Mouse (Mus musculus): ENCODE results near the gene Ppil3.

The Ppil3 gene

DNA sequence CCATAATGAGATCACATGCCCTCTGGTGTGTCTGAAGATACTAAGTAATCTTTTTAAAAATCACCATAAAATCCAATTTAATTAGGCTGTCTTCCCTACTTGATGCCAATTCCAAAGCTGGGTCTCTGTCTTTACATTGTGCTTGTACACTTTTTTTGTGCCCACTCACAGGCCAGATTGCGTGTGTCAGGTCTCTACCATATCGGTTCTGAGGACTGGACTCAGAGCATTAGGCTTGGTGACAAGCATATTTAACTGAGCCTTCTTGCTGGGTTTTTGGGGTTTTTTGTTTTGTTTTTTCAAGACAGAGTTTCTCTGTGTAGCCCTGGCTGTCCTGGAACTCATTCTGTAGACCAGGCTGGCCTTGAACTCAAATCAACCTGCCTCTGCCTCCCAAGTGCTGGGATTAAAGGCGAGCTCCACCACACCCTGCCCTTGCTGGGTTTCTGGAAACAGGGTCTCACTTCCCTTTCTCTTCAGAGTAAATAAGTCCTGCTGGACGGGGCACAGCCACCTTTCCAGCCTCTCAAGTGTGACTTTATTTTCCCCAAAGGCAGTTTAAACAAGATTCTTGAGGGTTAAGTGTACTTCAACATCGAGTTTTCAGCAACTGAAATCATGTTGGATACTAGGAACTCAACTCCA, 35.6 kb downstream of the Ppil3 start:
- peak; percentile 31 for DNase-seq (ENCODE audit: low spot score)

DNA sequence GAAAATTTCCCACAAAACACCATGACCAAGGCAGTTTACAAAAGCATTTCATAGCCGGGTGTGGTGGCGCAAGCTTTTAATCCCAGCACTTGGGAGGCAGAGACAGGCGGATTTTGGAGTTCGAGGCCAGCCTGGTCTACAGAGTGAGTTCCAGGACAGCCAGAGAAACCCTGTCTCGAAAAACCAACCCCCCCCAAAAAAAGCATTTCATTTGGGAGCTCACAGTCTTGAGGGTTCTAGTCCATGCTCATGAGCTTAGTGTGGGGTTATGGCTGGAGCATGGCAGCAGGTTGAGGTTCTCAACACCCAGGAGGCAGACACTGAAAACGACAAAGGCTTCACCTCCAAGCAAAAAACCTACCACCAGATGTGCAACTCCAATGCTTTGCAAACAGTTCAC, 37.1 kb downstream of the Ppil3 start:
- DNase-seq (ENCODE audit: low spot score) = no peak

DNA sequence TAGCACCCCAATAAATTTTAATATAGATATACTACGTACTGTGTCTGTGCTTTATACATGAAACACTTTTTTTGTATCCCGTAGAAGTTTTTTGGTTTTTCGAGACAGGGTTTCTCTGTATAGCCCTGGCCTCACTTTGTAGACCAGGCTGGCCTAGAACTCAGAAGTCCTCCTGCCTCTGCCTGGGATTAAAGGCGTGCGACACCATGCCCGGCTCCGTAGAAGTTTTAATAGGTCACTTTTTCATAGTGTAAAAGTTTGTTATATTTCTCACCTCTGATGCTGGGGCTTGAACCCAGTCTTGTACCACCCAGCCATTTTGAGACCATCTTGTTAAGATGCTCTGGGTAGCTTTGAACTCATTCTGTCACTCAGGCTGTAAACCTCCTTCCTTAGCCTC, 38.0 kb downstream of the Ppil3 start:
- DNase-seq (ENCODE audit: low spot score) = no peak

DNA sequence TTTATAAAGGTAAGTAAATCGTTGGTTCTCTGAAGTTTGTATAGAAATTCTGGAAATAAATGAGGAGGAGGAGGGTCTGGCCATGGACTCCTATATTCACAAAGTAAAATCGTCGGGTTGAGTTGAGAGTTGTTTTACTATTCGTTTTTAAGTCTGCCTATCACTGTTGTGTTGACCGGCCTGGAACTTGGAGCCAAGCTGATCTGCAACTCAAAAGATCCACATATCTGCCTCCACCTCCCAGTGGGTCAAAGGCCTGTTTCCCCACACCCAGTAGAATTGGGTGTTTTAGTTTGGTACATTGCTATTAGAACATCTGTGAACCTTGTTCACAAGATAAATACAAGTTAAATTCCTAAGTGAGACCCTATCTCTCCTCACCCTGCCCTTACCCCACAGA, 41.5 kb downstream of the Ppil3 start:
- no peak for DNase-seq (ENCODE audit: low spot score)

DNA sequence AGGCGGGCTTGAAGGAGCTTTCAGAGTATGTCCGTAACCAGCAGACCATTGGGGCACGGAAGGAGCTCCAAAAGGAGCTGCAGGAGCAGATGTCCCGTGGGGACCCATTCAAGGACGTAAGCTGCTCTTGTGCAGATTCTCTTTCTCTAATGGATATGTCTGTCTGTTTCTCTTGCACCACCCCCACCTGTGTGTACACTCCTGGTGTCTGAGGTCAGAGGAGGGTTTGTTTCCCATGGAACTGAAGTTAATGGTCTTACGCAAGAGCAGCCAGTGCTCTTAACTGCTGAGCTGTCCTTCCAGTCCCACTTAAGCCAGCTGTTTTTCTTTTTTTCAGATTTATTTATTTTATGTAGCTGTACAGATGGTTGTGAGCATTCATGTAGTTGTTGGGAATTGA, 43.9 kb downstream of the Ppil3 start:
- no peak for DNase-seq (ENCODE audit: low spot score)

DNA sequence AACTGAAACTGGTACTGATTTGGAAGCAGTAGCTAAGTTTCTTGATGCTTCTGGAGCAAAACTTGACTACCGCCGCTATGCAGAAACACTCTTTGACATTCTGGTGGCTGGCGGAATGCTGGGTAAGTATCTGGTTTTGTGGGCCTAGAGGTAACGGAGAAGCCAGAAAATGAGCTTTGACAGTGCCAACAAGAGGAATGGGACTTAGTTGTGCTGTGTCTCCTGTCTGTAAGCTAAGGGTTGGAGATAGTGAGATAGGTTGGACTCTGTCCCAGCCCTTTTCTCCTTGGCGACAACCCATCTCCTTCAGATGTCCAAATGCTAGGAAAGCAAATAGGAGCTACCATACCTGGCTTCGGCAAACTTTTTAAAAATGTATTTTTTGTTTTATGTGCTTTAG, 47.6 kb downstream of the Ppil3 start:
- DNase-seq (ENCODE audit: low spot score) = no peak

DNA sequence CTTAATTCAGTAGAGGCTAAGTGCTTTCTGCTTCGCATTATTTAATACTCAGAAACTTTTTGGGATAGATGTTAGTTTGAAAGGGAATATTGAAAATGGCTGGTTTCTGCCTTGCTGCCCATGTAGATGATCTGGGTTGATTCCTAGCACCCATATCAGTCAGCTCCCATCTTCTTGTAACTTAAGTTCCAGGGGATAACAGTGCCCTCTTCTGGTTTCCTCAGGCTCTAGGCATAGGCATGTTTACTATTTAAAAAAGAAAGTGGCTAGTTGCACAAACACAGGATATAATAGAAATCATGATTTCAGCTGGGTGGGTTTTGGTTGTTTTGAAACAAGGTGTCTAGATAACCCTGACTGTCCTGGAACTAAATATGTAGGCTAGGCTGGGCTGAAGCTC, 49.1 kb downstream of the Ppil3 start:
- DNase-seq (ENCODE audit: low spot score) = no peak

DNA sequence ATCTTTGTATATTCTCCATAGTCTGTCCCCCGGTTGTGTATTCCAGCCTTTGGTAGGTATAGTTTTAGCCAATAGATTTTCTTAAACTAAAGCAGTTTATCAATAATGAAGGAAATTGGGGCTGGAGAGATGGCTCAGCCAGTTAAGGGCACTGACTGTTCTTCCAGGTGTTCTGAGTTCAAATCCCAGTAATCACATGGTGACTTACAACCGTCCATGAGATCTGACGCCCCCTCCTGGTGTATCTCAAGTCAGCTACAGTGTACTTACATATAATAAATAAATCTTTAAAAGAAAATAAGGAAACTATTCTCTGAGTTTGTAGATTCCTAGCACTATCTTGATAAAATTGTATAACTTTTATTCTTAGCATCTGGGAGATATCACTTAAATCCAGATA, 49.9 kb downstream of the Ppil3 start:
- no peak for DNase-seq (ENCODE audit: low spot score)

DNA sequence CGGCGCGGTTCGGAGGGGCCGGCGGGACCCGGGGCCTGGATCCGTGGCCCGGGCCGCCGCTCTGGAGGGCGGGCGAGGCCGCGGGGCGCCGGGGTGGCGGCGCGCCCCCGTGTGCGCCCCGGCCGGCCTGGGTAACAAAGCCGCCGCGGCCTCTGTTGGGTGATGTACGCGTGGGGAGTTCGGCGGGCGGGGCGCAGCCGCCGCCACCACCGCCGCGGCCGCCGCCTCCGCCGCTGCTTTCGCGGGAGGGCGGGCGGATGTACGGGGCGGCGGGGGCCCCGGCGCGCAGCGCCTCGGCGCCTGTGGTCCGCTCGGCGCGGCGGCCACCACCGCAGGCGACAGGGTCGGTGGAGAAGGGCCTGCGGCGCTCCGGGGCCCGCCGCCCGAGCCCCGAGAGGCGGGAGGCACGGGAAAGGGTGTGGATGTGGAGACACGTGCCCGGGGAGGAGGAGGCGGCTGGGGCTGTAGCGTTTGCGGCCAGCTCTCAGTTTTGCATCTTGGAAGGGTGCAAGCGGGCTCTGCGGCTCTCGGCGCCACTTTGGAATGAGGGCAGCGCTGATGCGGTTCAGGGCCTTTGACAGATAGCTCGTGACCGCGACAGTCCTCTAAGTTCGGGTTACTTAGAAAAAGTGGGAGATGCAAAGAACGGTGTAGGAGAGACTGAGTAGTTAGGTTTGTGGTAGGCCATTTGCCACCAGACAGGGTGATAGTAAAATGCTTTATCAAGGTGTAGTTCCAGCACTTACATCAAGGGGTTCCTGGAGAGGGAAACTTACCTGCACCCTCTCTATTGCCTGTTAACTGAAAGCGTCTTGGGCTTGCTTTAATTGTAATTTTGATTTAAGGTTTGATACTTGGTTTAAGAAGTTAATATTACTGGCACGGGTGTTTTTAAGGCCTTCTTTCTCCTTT, 51.7 kb downstream of the Ppil3 start:
- peak; percentile 65 for DNase-seq (ENCODE audit: low spot score)

DNA sequence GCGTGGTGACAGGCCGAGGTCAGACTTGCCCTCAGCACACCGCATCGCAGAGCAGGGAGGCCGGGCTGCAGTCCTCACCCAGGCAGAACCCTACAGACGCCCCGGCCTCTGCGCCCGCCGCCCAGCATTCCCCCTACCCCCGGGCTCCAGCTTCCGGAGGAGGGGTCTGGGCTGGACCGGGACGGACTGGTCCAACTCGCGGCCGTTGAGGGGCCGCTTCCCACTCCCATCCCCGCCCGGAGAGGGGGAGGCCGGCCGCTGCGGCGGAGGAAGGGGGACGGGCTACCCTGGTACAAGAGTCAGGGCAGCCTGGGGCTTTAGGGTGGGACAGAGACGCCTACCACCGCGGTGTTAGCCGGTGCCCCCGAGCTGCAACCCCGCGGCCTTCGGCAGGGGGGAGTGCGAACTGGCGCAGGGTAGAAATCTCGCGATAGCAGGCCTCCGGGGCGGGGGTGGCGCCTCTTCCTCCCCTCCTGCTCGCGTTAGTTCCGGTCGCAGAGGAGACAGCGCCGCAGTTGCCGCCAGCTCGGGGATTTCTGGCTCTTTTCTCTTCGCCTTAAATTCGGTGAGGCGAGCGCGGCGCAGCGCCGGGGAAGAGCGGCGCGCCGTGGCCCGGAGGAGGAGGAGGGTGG, 52.5 kb downstream of the Ppil3 start, which contains the start of gene Bzw1:
Gene Bzw1, plus strand, starts transcription at position 247 of the 632 bp plus-strand sequence.
- peak; percentile 94 for DNase-seq (ENCODE audit: low spot score)

DNA sequence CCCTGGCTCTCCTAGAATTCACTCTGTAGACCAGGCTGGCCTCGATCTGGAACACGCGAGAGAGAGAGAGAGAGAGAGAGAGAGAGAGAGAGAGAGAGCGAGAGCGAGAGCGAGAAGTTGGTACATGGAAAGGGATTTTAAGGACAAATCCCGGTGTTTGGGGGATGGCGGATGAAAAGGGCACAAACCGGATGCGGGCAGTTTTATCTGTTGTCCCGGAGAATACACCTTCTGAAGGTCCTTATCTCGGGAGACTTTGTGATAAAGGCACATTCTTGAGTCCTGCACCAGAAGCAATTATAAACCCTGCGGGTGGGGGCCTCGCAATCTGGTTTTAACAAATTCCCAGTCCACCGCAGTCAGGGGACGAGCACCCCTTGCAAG, 53.0 kb downstream of the Ppil3 start:
- no peak for DNase-seq (ENCODE audit: low spot score)

DNA sequence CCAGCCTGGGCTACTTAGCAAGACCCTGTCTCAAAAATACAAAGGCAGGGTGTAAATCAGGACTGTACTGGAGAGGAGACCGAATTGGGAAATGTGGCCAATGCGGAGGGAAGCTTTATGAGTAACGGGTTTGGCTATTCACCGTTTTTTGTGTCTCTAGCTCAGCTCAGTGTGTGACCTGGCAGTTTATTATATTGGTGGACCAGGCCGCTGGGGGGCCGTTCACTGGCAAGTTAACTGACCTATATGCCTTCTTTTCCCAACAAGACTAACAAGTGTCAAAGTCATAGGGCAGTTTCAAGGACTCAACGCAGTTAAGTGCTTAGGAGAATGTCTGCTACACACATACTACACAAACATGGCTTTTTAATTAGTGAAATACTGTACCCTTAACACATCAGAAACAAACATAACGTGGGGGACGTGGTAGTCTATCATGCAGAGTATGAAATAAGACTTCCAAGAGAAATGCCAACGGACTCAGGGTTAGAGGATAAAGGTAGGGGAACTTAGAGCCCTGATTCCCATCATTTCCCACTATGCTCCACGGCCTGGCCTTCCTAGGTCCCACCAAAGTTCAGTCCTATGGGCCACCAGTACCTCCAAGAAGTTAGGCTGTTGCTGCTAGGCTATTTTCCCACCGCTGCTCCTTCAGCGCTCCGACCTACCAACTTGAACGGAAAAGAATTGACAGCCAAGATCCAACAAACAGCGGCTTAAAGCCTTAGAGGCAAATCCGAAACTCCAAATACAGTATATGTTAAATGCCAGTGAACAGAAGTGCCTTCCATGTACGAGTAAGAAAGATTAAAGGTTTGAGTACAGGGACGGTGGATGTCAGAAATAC, 53.6 kb downstream of the Ppil3 start:
- no peak for DNase-seq (ENCODE audit: low spot score)

DNA sequence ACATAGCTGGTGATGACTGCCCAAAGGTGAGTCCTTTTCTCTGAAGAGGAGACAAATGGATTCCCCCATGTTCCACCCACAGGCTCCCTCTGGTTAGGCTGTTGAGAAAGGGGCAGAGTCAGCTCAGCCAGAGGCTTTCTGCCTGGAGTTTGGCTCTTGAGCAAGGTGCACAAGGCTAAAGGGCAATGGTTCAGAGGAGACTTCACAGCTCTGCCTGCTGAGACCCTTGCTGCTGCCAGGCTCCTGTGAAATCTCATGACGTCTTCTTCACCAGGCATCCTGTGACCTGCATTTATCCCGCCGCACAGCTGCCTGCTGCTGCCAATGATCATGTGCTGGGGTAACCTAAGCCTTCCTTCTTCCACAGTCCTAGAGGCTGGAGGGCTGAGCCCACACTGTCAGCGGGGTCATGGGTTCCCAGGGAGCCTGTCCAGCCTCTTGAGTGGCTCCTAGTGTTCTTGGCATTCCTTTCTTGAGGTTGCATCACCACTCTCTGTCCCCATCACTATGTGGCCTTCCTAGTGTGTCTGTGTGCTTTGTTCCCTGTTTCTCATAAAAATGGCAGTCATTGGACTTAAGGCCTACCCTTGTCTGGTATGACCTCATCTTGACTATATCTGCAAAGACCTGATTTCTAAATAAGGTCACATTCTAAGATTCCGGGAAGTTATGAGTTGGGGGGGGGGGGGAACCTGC, 62.6 kb downstream of the Ppil3 start:
- DNase-seq (ENCODE audit: low spot score) = no peak

Data from T-cell, adult 2 months (primary cell).